In genomic region chr8:127183533-127183932, GRCm38 (mm10) we compare ENCODE assay signal across 12 mouse cellular contexts.
A peak's percentile ranks its signal among the peaks of the same experiment; 100 is the strongest.
DNase-seq lines count a peak whose midpoint lies in the region; ATAC-seq and TF ChIP-seq lines count a peak whose summit lies in the region.
"Had no signal": no experiment of that assay in that cellular context is flagged by ENCODE, and none has a peak within 500 bp of the region (broad histone marks: within the 10 kb centered on the region; RNA-seq: fewer than 3 reads in every experiment).

No protein-coding gene starts in this region.

- no peak for TF ChIP-seq CTCF in heart, postnatal 0 days (IDR thresholded peaks at IDR 0.05; ENCODE audit: low read depth)

- H3K27ac ChIP-seq in heart, postnatal 0 days (ENCODE audit: low read depth): 0 out of 2 replicates have a peak overlapping the region, but pooled peaks have one; percentile 27
- peak overlapping the region; percentile 22; the same call in 1 of the 2 replicates for H3K27ac ChIP-seq in lung, embryonic 16.5 days (ENCODE audit: low read length)
- H3K27ac ChIP-seq in limb, embryonic 12.5 days: peak overlapping the region; percentile 26; the same call in 1 of the 2 replicates
- H3K27ac ChIP-seq in liver, embryonic 15.5 days (replicated peaks): peak overlapping the region; percentile 45

- ATAC-seq in heart, postnatal 0 days (ENCODE audit: insufficient read depth, low read depth): no peak
- no peak for ATAC-seq in lung, embryonic 16.5 days (ENCODE audit: low read depth)
- ATAC-seq in limb, embryonic 12.5 days (ENCODE audit: insufficient number of reproducible peaks, insufficient read depth, low FRiP score, low TSS enrichment, low read depth): no peak
- ATAC-seq in liver, embryonic 15.5 days (ENCODE audit: insufficient read depth): peak; percentile 7; the same call in 1 of the 2 replicates

- no peak for TF ChIP-seq EP300 in heart, postnatal 0 days (IDR thresholded peaks at IDR 0.05; ENCODE audit: low read depth)

- 54% methylated on average over 2 of the region's 2 CpGs for WGBS in heart, postnatal 0 days
- WGBS in lung, embryonic 16.5 days: 26% methylated on average over 2 of the region's 2 CpGs
- 79% methylated on average over 2 of the region's 2 CpGs for WGBS in limb, embryonic 12.5 days
- WGBS in liver, embryonic 15.5 days (ENCODE audit: insufficient replicate concordance): 38% methylated on average over 2 of the region's 2 CpGs

- H3K4me2 ChIP-seq in heart, postnatal 0 days (ENCODE audit: low read depth, low read length): no peak overlapping the region
- H3K4me2 ChIP-seq in lung, embryonic 16.5 days (ENCODE audit: low read depth, low read length): no peak overlapping the region
- H3K4me2 ChIP-seq in limb, embryonic 12.5 days: no peak overlapping the region
- no peak overlapping the region for H3K4me2 ChIP-seq in liver, embryonic 15.5 days

- peaks cover 23% of the 10 kb centered on the region for H3K4me1 ChIP-seq in heart, postnatal 0 days (ENCODE audit: control insufficient read depth, insufficient read depth)
- peaks cover 23% of the 10 kb centered on the region for H3K4me1 ChIP-seq in lung, embryonic 16.5 days (replicated peaks; ENCODE audit: control insufficient read depth, insufficient read depth, low read length)
- peaks cover 50% of the 10 kb centered on the region for H3K4me1 ChIP-seq in limb, embryonic 12.5 days (replicated peaks)
- peaks cover 18% of the 10 kb centered on the region for H3K4me1 ChIP-seq in liver, embryonic 15.5 days (replicated peaks)

- DNase-seq in heart, postnatal 0 days (ENCODE audit: low spot score): no peak
- DNase-seq in heart, adult 18-20 months: no peak
- no peak for DNase-seq in lung, postnatal 36 days
- no peak for DNase-seq in urinary bladder, postnatal 36 days (ENCODE audit: low spot score in 2 of 2)
- DNase-seq: cerebellum, adult 2 months; right cerebral cortex, postnatal 4 days; thymus, postnatal 25 days had no signal

- H3K9me3 ChIP-seq in heart, postnatal 0 days (replicated peaks; ENCODE audit: control insufficient read depth, low read length): no peaks in the 10 kb centered on the region
- H3K9me3 ChIP-seq in lung, embryonic 16.5 days (ENCODE audit: control insufficient read depth, low read length): no peaks in the 10 kb centered on the region
- H3K9me3 ChIP-seq in limb, embryonic 12.5 days: no peaks in the 10 kb centered on the region
- H3K9me3 ChIP-seq in liver, embryonic 15.5 days (replicated peaks): no peaks in the 10 kb centered on the region

- H3K9ac ChIP-seq in heart, postnatal 0 days (replicated peaks; ENCODE audit: low read depth, low read length): no peak overlapping the region
- no peak overlapping the region for H3K9ac ChIP-seq in lung, embryonic 16.5 days (ENCODE audit: low read length)
- H3K9ac ChIP-seq in limb, embryonic 12.5 days (replicated peaks): no peak overlapping the region
- H3K9ac ChIP-seq in liver, embryonic 15.5 days: no peak overlapping the region

- no peaks in the 10 kb centered on the region for H3K36me3 ChIP-seq in heart, postnatal 0 days (replicated peaks; ENCODE audit: control insufficient read depth, insufficient read depth, low read length)
- no peaks in the 10 kb centered on the region for H3K36me3 ChIP-seq in lung, embryonic 16.5 days (ENCODE audit: control insufficient read depth, insufficient read depth, low read length)
- no peaks in the 10 kb centered on the region for H3K36me3 ChIP-seq in limb, embryonic 12.5 days
- H3K36me3 ChIP-seq in liver, embryonic 15.5 days (replicated peaks): no peaks in the 10 kb centered on the region

- H3K4me3 ChIP-seq in heart, postnatal 0 days (ENCODE audit: low read depth, low read length): no peak overlapping the region
- no peak overlapping the region for H3K4me3 ChIP-seq in lung, embryonic 16.5 days (ENCODE audit: low read length)
- no peak overlapping the region for H3K4me3 ChIP-seq in limb, embryonic 12.5 days (replicated peaks)
- H3K4me3 ChIP-seq in liver, embryonic 15.5 days (replicated peaks): no peak overlapping the region
- H3K4me3 ChIP-seq: erythroblast, embryonic 14.5 days had no signal

- H3K27me3 ChIP-seq in heart, postnatal 0 days (ENCODE audit: control insufficient read depth, insufficient read depth, low read length): no peaks in the 10 kb centered on the region
- H3K27me3 ChIP-seq in lung, embryonic 16.5 days (ENCODE audit: control insufficient read depth, insufficient read depth, low read depth, low read length): no peaks in the 10 kb centered on the region
- no peaks in the 10 kb centered on the region for H3K27me3 ChIP-seq in limb, embryonic 12.5 days
- H3K27me3 ChIP-seq in liver, embryonic 15.5 days: no peaks in the 10 kb centered on the region
- H3K27me3 ChIP-seq: CH12.LX had no signal
